ENCODE assay signal across 26 mouse cellular contexts in genomic region chr11:23778787-23779201, GRCm38 (mm10). TPM values are rescaled to one million over a fixed set of nuclear protein-coding genes. Genes with fewer than 3 reads are reported as not detected.
A peak's percentile ranks its signal among the peaks of the same experiment; 100 is the strongest.
DNase-seq lines count a peak whose midpoint lies in the region; ATAC-seq and TF ChIP-seq lines count a peak whose summit lies in the region.
"Had no signal": no experiment of that assay in that cellular context is flagged by ENCODE, and none has a peak within 500 bp of the region (broad histone marks: within the 10 kb centered on the region; RNA-seq: fewer than 3 reads in every experiment).

No protein-coding gene starts in this region.

- peak; percentile 71 to 75 for DNase-seq in B cell, adult 2 months
- DNase-seq in CH12.LX (ENCODE audit: extremely low read depth), result peak; percentile 95
- peak; percentile 86 for DNase-seq in splenic B cell, adult 2 months (ENCODE audit: low read depth, low spot score)
- DNase-seq in heart, postnatal 4 days, result no peak
- no peak for DNase-seq in layer of hippocampus, adult 2 months (ENCODE audit: low spot score in 2 of 2)
- no peak for DNase-seq in layer of hippocampus, adult 9-11 months
- DNase-seq: adrenal gland, postnatal 36 days; cerebellum, adult 18-20 months; cerebellum, postnatal 10 days; gastrocnemius, postnatal 25 days; heart, adult 18-20 months; heart, postnatal 36 days; kidney, adult 11 months; kidney, postnatal 14 days; midbrain, embryonic 14.5 days; right cerebral cortex, adult 18-20 months; right cerebral cortex, postnatal 4 days; thymus, adult 2 months; thymus, postnatal 36 days had no signal

- H3K4me1 ChIP-seq in CH12.LX (ENCODE audit: control insufficient read depth in 1 of 2, insufficient read depth in 2 of 2), result peaks cover 17 to 48% of the 10 kb centered on the region in 2 experiments
- H3K4me1 ChIP-seq: embryonic facial prominence, embryonic 13.5 days; hindbrain, embryonic 13.5 days; limb, embryonic 13.5 days had no signal

- H3K4me3 ChIP-seq in CH12.LX (replicated peaks in 1 of 3; ENCODE audit: low read depth in 2 of 3, low read length in 2 of 3, poor library complexity in 1 of 3), result peak overlapping the region; percentile 35 to 52 (median 38)
- H3K4me3 ChIP-seq in layer of hippocampus, adult 2 months, result no peak overlapping the region
- H3K4me3 ChIP-seq: embryonic facial prominence, embryonic 13.5 days; hindbrain, embryonic 13.5 days; limb, embryonic 13.5 days had no signal

- H3K4me2 ChIP-seq in CH12.LX (ENCODE audit: insufficient read depth, low read depth, poor library complexity, severe bottlenecking), result peak overlapping the region; percentile 87
- H3K4me2 ChIP-seq: embryonic facial prominence, embryonic 13.5 days; heart, embryonic 11.5 days; hindbrain, embryonic 13.5 days; limb, embryonic 13.5 days; liver, embryonic 11.5 days had no signal

- H3K27ac ChIP-seq in CH12.LX (ENCODE audit: insufficient read depth, low read depth), result peak overlapping the region; percentile 87
- H3K27ac ChIP-seq in layer of hippocampus, adult 2 months, result no peak overlapping the region
- H3K27ac ChIP-seq: embryonic facial prominence, embryonic 13.5 days; hindbrain, embryonic 13.5 days; limb, embryonic 13.5 days; stomach, postnatal 0 days had no signal

- in situ Hi-C loops in CH12.LX (cut with MboI; ENCODE audit: low pct_ligation_motif_present, low pct_unique_long_range_greater_than_20kb, low sequenced_read_pairs), result no loop called here

- no peaks in the 10 kb centered on the region; the same call in 1 of the 2 replicates for H3K79me2 ChIP-seq in CH12.LX (replicated peaks; ENCODE audit: control insufficient read depth, extremely low read depth, insufficient read depth, poor library complexity, severe bottlenecking)

- peak; percentile 49 for TF ChIP-seq RAD21 in CH12.LX (IDR thresholded peaks at IDR 0.05; ENCODE audit: low read depth, low read length)

- TF ChIP-seq POLR2A in CH12.LX (IDR thresholded peaks at IDR 0.05; ENCODE audit: low read depth, low read length), result peak; percentile 54

- TF ChIP-seq CTCF in CH12.LX (conservative IDR thresholded peaks at IDR 0.05 in 1 of 2, IDR thresholded peaks at IDR 0.05 in 1 of 2; ENCODE audit: low read depth in 2 of 2, low read length in 2 of 2), result peak in 1 of 2 experiments; percentile 39; a peak in 1 of 4 replicates
- TF ChIP-seq CTCF in layer of hippocampus, adult 2 months (conservative IDR thresholded peaks at IDR 0.05), result no peak

- ATAC-seq in neutrophil, adult 5-6 weeks (ENCODE audit: extremely low read depth, insufficient number of reproducible peaks, low FRiP score, poor library complexity, severe bottlenecking), result peak; percentile 88

- peak overlapping the region; percentile 48; the same call in 1 of the 2 replicates for H3K9ac ChIP-seq in CH12.LX (ENCODE audit: insufficient read depth, low read depth)
- H3K9ac ChIP-seq: embryonic facial prominence, embryonic 13.5 days; hindbrain, embryonic 13.5 days; limb, embryonic 13.5 days had no signal

- H3K9me3 ChIP-seq in CH12.LX (replicated peaks; ENCODE audit: low read length), result peaks cover 6% of the 10 kb centered on the region
- H3K9me3 ChIP-seq: embryonic facial prominence, embryonic 13.5 days; hindbrain, embryonic 13.5 days; limb, embryonic 13.5 days had no signal

- H3K36me3 ChIP-seq in CH12.LX (replicated peaks in 1 of 2; ENCODE audit: control insufficient read depth in 1 of 2, insufficient read depth in 1 of 2, low read length in 1 of 2), result no peaks in the 10 kb centered on the region
- no peaks in the 10 kb centered on the region for H3K36me3 ChIP-seq in splenic B cell, adult 2 months (ENCODE audit: control insufficient read depth, insufficient read depth, low read length, poor library complexity, severe bottlenecking)
- H3K36me3 ChIP-seq: embryonic facial prominence, embryonic 13.5 days; hindbrain, embryonic 13.5 days; limb, embryonic 13.5 days had no signal

- peak; percentile 98 for TF ChIP-seq EP300 in CH12.LX (IDR thresholded peaks at IDR 0.05; ENCODE audit: low read length)

- dilution Hi-C loops in CH12.LX (cut with MboI; ENCODE audit: extremely low pct_ligation_motif_present, extremely low pct_unique_long_range_greater_than_20kb, low sequenced_read_pairs), result no loop called here

- no peaks in the 10 kb centered on the region for H3K27me3 ChIP-seq in CH12.LX (replicated peaks)
- no peaks in the 10 kb centered on the region for H3K27me3 ChIP-seq in splenic B cell, adult 2 months (ENCODE audit: control insufficient read depth, insufficient read depth, low read length, poor library complexity, severe bottlenecking)
- H3K27me3 ChIP-seq: embryonic facial prominence, embryonic 13.5 days; limb, embryonic 13.5 days had no signal

TF ChIP-seq in CH12.LX, 34 proteins besides CTCF, POLR2A, EP300 and RAD21:
- TF ChIP-seq E2F4 (IDR thresholded peaks at IDR 0.05; ENCODE audit: insufficient replicate concordance, low read depth, low read length) (peak; percentile 9; the same call in 1 of the 2 replicates), GABPA (IDR thresholded peaks at IDR 0.05; ENCODE audit: insufficient replicate concordance, low read depth, low read length) (no peak), NRF1 (IDR thresholded peaks at IDR 0.05; ENCODE audit: low read depth, low read length) (peak; percentile 34; the same call in 1 of the 2 replicates), JUN (IDR thresholded peaks at IDR 0.05; ENCODE audit: insufficient read depth, low read depth, low read length) (peak; percentile 70), IRF4 (IDR thresholded peaks at IDR 0.05; ENCODE audit: low read depth, low read length) (peak; percentile 99), USF1 (IDR thresholded peaks at IDR 0.05; ENCODE audit: low read depth, low read length) (peak; percentile 86), MAFK (IDR thresholded peaks at IDR 0.05; ENCODE audit: insufficient replicate concordance, low read length) (no peak), CHD1 (IDR thresholded peaks at IDR 0.05; ENCODE audit: low read depth, low read length) (peak; percentile 94; the same call in 1 of the 2 replicates), POLR2AphosphoS2 (IDR thresholded peaks at IDR 0.05; ENCODE audit: low read depth, low read length) (peak; percentile 29; the same call in 1 of the 2 replicates), JUND (conservative IDR thresholded peaks at IDR 0.05; ENCODE audit: low read depth, low read length) (no peak; the same call in none of the 2 replicates), CHD2 (IDR thresholded peaks at IDR 0.05; ENCODE audit: low read length) (peak; percentile 74), SIN3A (IDR thresholded peaks at IDR 0.05; ENCODE audit: low read length) (peak; percentile 93), MEF2A (IDR thresholded peaks at IDR 0.05; ENCODE audit: borderline replicate concordance, low read depth, low read length) (peak; percentile 97), NELFE (IDR thresholded peaks at IDR 0.05; ENCODE audit: low read depth, low read length) (peak; percentile 27), UBTF (IDR thresholded peaks at IDR 0.05; ENCODE audit: low read depth, low read length) (peak; percentile 87), MYC (IDR thresholded peaks at IDR 0.05; ENCODE audit: low read depth, low read length) (peak; percentile 88), ETS1 (conservative IDR thresholded peaks at IDR 0.05; ENCODE audit: low read depth, low read length) (peak; percentile 98), ZMIZ1 (IDR thresholded peaks at IDR 0.05; ENCODE audit: low read depth, low read length) (no peak; the same call in 1 of the 2 replicates), ZNF384 (IDR thresholded peaks at IDR 0.05; ENCODE audit: low read depth, low read length) (peak; percentile 13; the same call in 1 of the 2 replicates), BHLHE40 (IDR thresholded peaks at IDR 0.05; ENCODE audit: low read depth, low read length) (peak; percentile 91), MAX (IDR thresholded peaks at IDR 0.05; ENCODE audit: low read length) (peak; percentile 96), ZKSCAN1 (IDR thresholded peaks at IDR 0.05; ENCODE audit: borderline replicate concordance, low read depth, low read length) (no peak), MAZ (IDR thresholded peaks at IDR 0.05; ENCODE audit: low read depth, low read length) (peak; percentile 83), ELF1 (IDR thresholded peaks at IDR 0.05; ENCODE audit: low read depth, low read length) (0 out of 2 replicates have a peak, but pooled peaks have one; percentile 15), PAX5 (IDR thresholded peaks at IDR 0.05; ENCODE audit: low read length) (no peak), MXI1 (IDR thresholded peaks at IDR 0.05; ENCODE audit: low read depth, low read length) (peak; percentile 96), TCF12 (IDR thresholded peaks at IDR 0.05; ENCODE audit: low read depth, low read length) (peak; percentile 96), SMC3 (IDR thresholded peaks at IDR 0.05; ENCODE audit: low read depth, low read length) (peak; percentile 37), ZC3H11A (IDR thresholded peaks at IDR 0.05; ENCODE audit: low read depth, low read length) (no peak), KAT2A (IDR thresholded peaks at IDR 0.05; ENCODE audit: insufficient replicate concordance, low read length) (no peak), TBP (conservative IDR thresholded peaks at IDR 0.05; ENCODE audit: low read depth, low read length) (peak; percentile 91), USF2 (conservative IDR thresholded peaks at IDR 0.05; ENCODE audit: low read depth, low read length) (peak; percentile 88), RCOR1 (conservative IDR thresholded peaks at IDR 0.05; ENCODE audit: low read depth, low read length) (peak; percentile 89), HCFC1 (IDR thresholded peaks at IDR 0.05; ENCODE audit: low read depth, low read length) (peak; percentile 48)

RNA-seq across cellular contexts. Expression of gene Rel, which starts 8.0 kb away (rescaled TPM):
- total RNA-seq in CH12.LX (2012; rRNA removed) (21.5 and 28.4 TPM in 2 replicates), CH12.LX (2014; rRNA removed) (21.1 and 26.2 TPM in 2 replicates)
- 31.6 and 38.1 TPM in 2 replicates for polyA plus RNA-seq in CH12.LX (2012; ENCODE audit: insufficient read length, low read depth)
- total RNA-seq in neutrophil, adult 5-6 weeks (2017), result 53.0 and 56.8 TPM in 2 replicates
- total RNA-seq in heart, postnatal 4 days (2021), result 10 to 100 TPM in 1 of 2 experiments, 1 to 10 TPM in 1; 9.9 to 10.6 TPM
- total RNA-seq in layer of hippocampus, adult 2 months (2021), result 1 to 10 TPM; 2.7 to 2.9 TPM

Comparison
In these comparisons a context has a peak if more than half of its experiments do, and no peak if none do; other contexts are left out.
1. DNase-seq: peak in B cell, adult 2 months (2 of 2), CH12.LX (single experiment) and splenic B cell, adult 2 months (single experiment); none in heart, postnatal 4 days (single experiment), layer of hippocampus, adult 2 months (0 of 2) and layer of hippocampus, adult 9-11 months (single experiment).